Mouse (Mus musculus) embryonic facial prominence, embryonic 13.5 days (tissue): ENCODE measurements around the gene Fam186b. TPM values are rescaled to one million over a fixed set of nuclear protein-coding genes. Genes with fewer than 3 reads are reported as not detected.

Experiments used
- ATAC-seq: fragments of 200-750 bp; cut with Nextera tagmentation; 2 replicates; pipeline ENCODE4 v1.8.0; 2017; ENCODE audit warnings: low read depth; ENCODE audit not compliant: insufficient number of reproducible peaks, insufficient read depth, low FRiP score, low TSS enrichment
- H3K27ac ChIP-seq: fragments of 300-500 bp; sonication (generic); 2 replicates; pipeline ENCODE4 v1.5.1; 2015; ENCODE audit warnings: moderate library complexity, mild to moderate bottlenecking, inconsistent platforms
- H3K27me3 ChIP-seq: fragments of 300-500 bp; sonication (generic); 2 replicates; pipeline ENCODE4 v1.6.1; 2015; ENCODE audit warnings: mild to moderate bottlenecking, inconsistent platforms
- H3K36me3 ChIP-seq: fragments of 300-500 bp; sonication (generic); 2 replicates; pipeline ENCODE4 v1.6.1; 2015; ENCODE audit warnings: mild to moderate bottlenecking, inconsistent platforms
- H3K4me1 ChIP-seq: fragments of 300-500 bp; sonication (generic); 2 replicates; pipeline ENCODE4 v1.6.1; 2015; ENCODE audit warnings: inconsistent platforms
- H3K4me2 ChIP-seq: fragments of 300-500 bp; sonication (generic); 2 replicates; pipeline ENCODE4 v1.6.1; 2015; ENCODE audit warnings: moderate library complexity, mild to moderate bottlenecking, inconsistent platforms
- H3K4me3 ChIP-seq: fragments of 300-500 bp; sonication (generic); 2 replicates; pipeline ENCODE4 v1.5.1; 2015; ENCODE audit warnings: mild to moderate bottlenecking, inconsistent platforms
- H3K9ac ChIP-seq: fragments of 300-500 bp; sonication (generic); 2 replicates; pipeline ENCODE4 v1.6.1; 2015; ENCODE audit warnings: mild to moderate bottlenecking, inconsistent platforms
- H3K9me3 ChIP-seq: fragments of 300-500 bp; sonication (generic); 2 replicates; pipeline ENCODE4 v1.6.1; 2016; ENCODE audit warnings: inconsistent platforms
- WGBS: fragments of 180-500 bp; shearing (Covaris S2); methylation state at CpG from one replicate; pipeline ENCODE4 v1.1.7; 2015; ENCODE audit warnings: mixed read lengths; 5-methylcytosine and 5-hydroxymethylcytosine counted together
- polyA plus RNA-seq: library from polyadenylated mRNA; unstranded; fragments of >200 nt; fragmentation: Nextera tagmentation; extraction: Ambion mirVana; gene quantifications from 2 replicates; pipeline ENCODE4 v1.2.1, GENCODE M21; 2015

The Fam186b gene
- polyA plus RNA-seq, 1 experiment from 2014 or later, result 0.42 TPM

DNA sequence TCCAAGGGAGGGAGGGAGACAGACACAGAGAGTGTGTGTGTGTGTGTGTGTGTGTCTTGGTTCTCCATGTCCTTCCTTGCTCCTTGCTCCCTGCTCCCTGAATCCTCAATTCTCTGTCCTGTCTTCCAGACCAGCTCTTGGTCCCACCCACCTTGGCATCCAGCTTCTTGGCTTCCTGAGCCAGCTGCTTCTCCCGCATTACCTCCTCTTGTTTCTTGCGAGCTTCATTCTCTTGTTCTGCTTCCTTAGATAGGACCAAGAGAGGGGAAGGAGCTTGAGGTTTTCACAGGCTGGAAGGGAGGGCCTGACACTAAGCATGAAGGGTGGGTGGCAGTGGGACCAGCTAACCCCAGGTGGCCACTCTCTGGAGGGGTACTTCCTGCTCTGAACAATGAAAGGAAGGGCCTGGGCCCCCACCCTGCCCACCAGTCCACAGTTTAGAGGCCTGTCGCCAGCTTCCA, 23.8 kb upstream of the Fam186b start:
- no peak overlapping the region for H3K4me2 ChIP-seq
- H3K27ac ChIP-seq, result peak overlapping the region; percentile 18
- no peak for ATAC-seq
- no peak overlapping the region for H3K9ac ChIP-seq
- WGBS, result 75% methylated on average over 3 of the region's 3 CpGs
- H3K36me3 ChIP-seq, result peaks cover 98% of the 10 kb centered on the region
- H3K4me3 ChIP-seq, result no peak overlapping the region
- no peaks in the 10 kb centered on the region for H3K9me3 ChIP-seq
- no peaks in the 10 kb centered on the region for H3K27me3 ChIP-seq
- peaks cover 3% of the 10 kb centered on the region; the same call in 1 of the 2 replicates for H3K4me1 ChIP-seq

DNA sequence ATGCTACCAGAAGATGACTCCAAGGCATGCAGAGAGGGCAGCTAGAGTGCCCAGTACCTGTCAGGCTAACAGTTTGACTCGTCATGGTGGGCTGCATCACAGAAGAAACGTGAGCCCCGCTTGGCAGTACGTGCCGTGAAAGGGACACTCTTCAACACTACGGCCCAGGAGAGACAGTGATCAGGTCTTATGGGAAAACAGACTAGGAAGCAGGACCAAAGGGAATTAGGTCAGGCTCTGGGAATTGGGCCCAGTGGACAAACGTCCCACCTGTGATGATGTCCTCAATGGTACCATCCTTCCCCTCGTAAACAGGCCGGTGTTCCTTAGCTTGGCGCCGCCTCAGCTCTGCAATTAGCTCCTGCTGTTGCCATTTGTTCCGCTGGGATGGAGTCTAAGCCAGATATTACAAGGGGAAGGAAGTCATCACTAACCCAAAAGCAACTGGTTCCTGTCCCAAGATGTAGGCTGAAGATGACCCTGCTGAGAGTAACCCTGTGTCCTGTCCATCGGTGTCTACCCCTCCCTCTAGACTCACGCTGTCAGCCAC, 23.2 kb upstream of the Fam186b start:
- no peak for ATAC-seq

DNA sequence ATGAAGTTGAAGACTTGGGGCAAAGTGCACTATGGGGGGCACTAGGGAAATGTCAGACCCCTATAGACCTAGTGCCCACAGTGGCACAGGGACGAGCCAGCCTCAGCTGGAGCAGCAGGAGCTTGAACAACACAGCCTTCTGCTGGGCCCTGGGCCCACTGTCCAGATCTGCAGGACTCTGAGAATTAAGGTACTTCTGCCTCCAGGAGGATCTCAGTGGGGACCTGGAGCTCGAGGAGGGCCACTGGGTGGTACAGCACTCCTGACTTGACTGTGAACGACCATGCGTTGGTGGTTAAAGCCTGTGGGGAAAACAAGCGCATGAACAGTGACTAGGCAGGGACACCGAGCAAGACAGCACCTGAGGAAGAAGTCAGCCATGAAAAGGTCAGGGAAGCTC, 22.4 kb upstream of the Fam186b start:
- Histone ChIP-seq H3K9me3 (no peaks in the 10 kb centered on the region), H3K27ac (peak overlapping the region; percentile 84; the same call in 1 of the 2 replicates), H3K4me3 (no peak overlapping the region), H3K27me3 (no peaks in the 10 kb centered on the region), H3K4me2 (no peak overlapping the region), H3K4me1 (peaks cover 3% of the 10 kb centered on the region; the same call in 1 of the 2 replicates), H3K9ac (no peak overlapping the region), H3K36me3 (peaks cover 96% of the 10 kb centered on the region)
- no peak for ATAC-seq
- WGBS, result 88% methylated on average over 6 of the region's 6 CpGs

More for the DNA sequence above, 23.2 kb upstream of the Fam186b start:
- no peaks in the 10 kb centered on the region for H3K9me3 ChIP-seq
- H3K4me3 ChIP-seq, result no peak overlapping the region
- H3K4me2 ChIP-seq, result no peak overlapping the region
- H3K4me1 ChIP-seq, result peaks cover 3% of the 10 kb centered on the region; the same call in 1 of the 2 replicates
- 81% methylated on average over 14 of the region's 14 CpGs for WGBS
- peak overlapping the region; percentile 18 for H3K27ac ChIP-seq
- peaks cover 98% of the 10 kb centered on the region for H3K36me3 ChIP-seq
- no peak overlapping the region for H3K9ac ChIP-seq
- no peaks in the 10 kb centered on the region for H3K27me3 ChIP-seq

DNA sequence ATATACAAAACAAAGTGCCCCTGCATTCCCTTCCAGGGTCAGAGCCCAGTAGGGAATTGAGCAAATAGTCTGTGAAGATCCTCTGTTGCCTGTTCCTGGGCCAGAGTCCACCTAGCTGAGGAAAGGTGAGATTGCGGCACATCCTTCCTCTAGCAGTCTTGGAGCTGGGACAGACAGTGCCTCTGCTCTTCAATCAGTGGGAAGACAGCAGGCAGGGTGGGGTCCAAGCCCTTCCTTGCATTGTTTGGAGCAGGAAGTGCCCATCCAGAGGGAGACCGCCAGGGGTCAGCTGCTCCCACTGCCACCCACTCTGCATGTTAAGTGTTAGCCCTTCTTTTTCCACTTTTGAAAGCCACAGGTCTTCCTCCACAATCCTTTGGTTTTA, 21.6 kb upstream of the Fam186b start:
- 75% methylated on average over 2 of the region's 2 CpGs for WGBS
- H3K27ac ChIP-seq, result peak overlapping the region; percentile 84
- no peak overlapping the region for H3K4me2 ChIP-seq
- no peak overlapping the region for H3K4me3 ChIP-seq
- H3K4me1 ChIP-seq, result peaks cover 3% of the 10 kb centered on the region; the same call in 1 of the 2 replicates
- H3K9me3 ChIP-seq, result no peaks in the 10 kb centered on the region
- ATAC-seq, result no peak
- H3K27me3 ChIP-seq, result no peaks in the 10 kb centered on the region
- no peak overlapping the region for H3K9ac ChIP-seq
- peaks cover 96% of the 10 kb centered on the region for H3K36me3 ChIP-seq

DNA sequence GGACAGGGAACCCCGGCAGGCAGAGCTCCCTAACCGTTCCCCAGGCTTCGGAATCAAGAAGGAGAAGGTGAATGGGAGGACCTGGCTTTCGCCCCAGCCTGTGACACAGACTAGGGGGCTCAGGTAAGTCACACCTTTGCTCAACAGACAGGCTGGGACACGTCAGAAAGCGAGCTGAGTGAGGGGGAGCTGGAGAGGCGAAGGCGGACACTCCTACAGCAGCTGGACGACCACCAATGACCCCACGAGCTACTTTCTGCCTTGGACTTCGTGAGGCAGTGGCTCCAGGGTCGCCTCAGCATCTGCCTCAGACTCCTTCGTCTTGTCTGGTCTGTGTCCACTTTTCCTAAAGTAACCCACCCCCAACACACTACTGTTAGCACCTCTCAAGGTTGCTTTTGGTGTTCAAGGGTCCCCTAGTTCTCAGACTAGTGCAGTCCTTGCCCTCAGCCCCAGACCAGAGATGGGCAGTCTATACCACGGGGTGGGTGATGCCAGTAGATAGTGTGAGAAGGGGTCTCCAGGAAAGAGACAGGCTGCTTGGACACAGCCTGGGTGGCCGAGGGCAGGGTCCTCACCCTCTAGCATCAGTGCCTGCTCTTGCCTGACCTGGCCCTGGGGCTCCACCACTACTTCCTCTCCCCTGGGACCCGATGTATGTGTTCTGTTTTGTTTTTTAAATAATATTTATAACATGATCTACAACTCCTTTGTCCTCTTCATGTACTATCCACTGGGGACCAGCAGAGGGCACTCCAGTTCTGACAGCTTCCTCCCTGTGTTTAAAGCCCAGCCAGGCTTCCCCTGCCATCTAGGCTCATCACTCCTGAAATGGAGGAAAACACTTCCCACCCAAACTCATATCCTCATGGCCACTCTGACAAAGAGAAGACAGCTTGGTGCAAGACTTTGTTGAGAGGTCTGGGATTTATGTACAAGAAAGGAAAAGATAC, 20.9 kb upstream of the Fam186b start:
- no peak overlapping the region for H3K4me2 ChIP-seq
- H3K9ac ChIP-seq, result peak overlapping the region; percentile 60
- no peak overlapping the region for H3K4me3 ChIP-seq
- 72% methylated on average over 16 of the region's 16 CpGs for WGBS
- H3K27me3 ChIP-seq, result no peaks in the 10 kb centered on the region
- ATAC-seq, result no peak
- peaks cover 96% of the 10 kb centered on the region for H3K36me3 ChIP-seq
- H3K27ac ChIP-seq, result peak overlapping the region; percentile 84
- no peaks in the 10 kb centered on the region for H3K9me3 ChIP-seq
- H3K4me1 ChIP-seq, result peaks cover 3% of the 10 kb centered on the region; the same call in 1 of the 2 replicates

DNA sequence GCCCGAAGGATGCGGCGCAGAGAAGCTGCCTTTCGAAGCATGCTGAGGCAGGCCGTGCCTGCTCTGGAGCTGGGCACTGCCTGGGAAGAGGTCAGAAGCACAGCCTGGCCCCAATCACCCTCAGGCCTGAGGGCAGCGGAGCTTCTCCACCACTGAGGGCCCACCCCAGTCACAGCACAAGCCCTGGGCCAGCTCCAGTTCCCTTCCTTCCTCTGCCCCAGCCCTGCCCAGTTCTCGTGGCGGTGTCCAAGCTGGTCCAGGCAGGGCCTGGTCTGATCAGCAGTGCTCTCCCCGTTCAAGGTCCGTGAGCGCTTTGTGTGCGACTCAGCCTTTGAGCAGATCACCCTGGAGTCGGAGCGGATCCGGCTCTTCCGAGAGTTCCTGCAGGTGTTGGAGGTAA, 19.2 kb upstream of the Fam186b start:
- WGBS, result 85% methylated on average over 16 of the region's 16 CpGs
- ATAC-seq, result 0 out of 2 replicates have a peak, but pooled peaks have one; percentile 15
- no peak overlapping the region; the same call in 1 of the 2 replicates for H3K27ac ChIP-seq
- H3K27me3 ChIP-seq, result no peaks in the 10 kb centered on the region
- peaks cover 94% of the 10 kb centered on the region for H3K36me3 ChIP-seq
- H3K9ac ChIP-seq, result no peak overlapping the region
- no peak overlapping the region for H3K4me3 ChIP-seq
- no peaks in the 10 kb centered on the region for H3K4me1 ChIP-seq
- no peak overlapping the region for H3K4me2 ChIP-seq
- no peaks in the 10 kb centered on the region for H3K9me3 ChIP-seq

DNA sequence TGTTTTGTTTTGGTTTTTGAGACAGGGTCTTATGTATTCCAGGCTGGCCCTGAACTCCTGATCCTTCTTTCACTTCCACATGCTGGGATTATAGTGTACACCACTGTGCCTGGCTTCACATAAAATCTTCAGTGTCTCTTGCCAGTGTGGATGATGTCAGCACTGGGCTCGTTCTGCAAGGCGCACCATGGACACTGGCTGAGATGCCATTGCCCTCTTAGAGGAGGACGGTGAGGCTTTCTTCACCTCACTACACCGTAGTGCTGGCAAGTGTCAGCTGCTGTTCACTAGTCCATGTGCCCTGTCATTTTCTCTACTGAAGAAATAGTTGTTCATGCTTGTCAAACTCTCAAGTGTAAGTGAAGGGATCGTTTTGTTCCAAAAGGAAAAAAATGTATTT, 14.9 kb upstream of the Fam186b start:
- Histone ChIP-seq H3K9me3 (no peaks in the 10 kb centered on the region), H3K4me3 (no peak overlapping the region), H3K27me3 (no peaks in the 10 kb centered on the region), H3K9ac (no peak overlapping the region), H3K36me3 (peaks cover 97% of the 10 kb centered on the region), H3K4me2 (no peak overlapping the region), H3K4me1 (no peaks in the 10 kb centered on the region), H3K27ac (no peak overlapping the region)
- ATAC-seq, result no peak
- WGBS, result 94% methylated on average over 5 of the region's 5 CpGs

DNA sequence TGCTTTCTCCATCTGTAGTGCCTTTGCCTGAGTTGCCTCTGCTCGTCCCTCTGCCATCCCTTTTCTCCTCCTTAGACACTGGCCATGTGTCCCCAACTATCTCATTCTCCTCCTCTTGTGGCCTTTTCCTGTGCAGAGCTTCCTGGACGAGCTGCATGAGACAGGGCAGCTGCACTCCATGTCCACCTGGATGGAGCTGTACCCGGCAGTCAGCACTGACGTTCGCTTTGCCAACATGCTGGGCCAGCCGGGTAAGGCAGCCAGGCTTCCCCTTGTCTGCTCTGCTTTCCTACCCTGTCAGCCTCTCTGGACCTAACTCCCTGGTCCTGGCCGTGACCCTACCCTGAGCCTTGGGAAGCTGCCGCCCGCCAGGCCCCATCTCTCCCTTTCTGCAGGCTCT, 13.9 kb upstream of the Fam186b start:
- Histone ChIP-seq H3K27me3 (no peaks in the 10 kb centered on the region), H3K36me3 (peaks cover 97% of the 10 kb centered on the region), H3K27ac (no peak overlapping the region; the same call in 1 of the 2 replicates), H3K4me3 (no peak overlapping the region), H3K4me2 (no peak overlapping the region), H3K9ac (no peak overlapping the region), H3K9me3 (no peaks in the 10 kb centered on the region), H3K4me1 (no peaks in the 10 kb centered on the region)
- 90% methylated on average over 9 of the region's 9 CpGs for WGBS
- no peak for ATAC-seq

DNA sequence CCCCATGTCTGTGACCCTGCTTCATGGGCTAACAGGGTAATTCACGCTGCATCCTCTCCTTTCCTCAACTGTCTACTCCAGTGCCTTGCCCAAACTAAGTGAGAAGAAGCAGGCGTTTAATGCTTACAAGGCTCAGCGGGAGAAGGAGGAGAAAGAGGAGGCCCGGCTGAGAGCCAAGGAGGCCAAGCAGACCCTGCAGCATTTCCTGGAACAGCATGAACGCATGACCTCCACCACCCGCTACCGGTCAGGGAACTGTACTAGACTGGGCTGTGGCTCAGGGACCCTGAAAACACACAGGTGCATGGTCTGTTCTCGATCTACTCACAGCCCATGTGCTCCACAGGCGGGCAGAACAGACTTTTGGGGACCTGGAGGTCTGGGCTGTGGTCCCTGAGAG, 11.8 kb upstream of the Fam186b start:
- Histone ChIP-seq H3K27me3 (no peaks in the 10 kb centered on the region), H3K9me3 (no peaks in the 10 kb centered on the region), H3K4me3 (no peak overlapping the region), H3K4me1 (no peaks in the 10 kb centered on the region), H3K27ac (no peak overlapping the region), H3K4me2 (no peak overlapping the region), H3K36me3 (peaks cover 89% of the 10 kb centered on the region), H3K9ac (no peak overlapping the region)
- 81% methylated on average over 9 of the region's 9 CpGs for WGBS
- no peak for ATAC-seq

DNA sequence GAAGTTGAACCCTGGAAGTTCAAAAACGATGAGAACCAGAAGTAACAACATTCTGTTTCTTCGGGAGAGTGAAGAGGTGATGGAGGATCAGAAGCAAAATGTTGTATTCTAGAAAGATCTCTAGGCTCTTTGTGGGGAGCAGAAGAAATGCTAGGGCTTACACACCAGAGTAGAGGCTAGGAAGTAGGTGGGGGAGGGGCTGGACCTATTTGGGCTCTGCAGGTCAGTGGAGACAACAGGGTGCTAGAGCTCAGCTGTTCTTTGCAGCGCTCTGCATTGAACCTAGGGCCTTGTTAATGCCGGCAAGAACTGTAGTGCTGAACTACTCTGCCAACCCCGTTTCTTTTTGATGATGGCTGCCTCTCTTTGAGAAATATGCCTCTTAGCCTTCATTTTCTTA, 525 bp upstream of the Fam186b start:
- peak overlapping the region; percentile 85 for H3K27ac ChIP-seq

DNA sequence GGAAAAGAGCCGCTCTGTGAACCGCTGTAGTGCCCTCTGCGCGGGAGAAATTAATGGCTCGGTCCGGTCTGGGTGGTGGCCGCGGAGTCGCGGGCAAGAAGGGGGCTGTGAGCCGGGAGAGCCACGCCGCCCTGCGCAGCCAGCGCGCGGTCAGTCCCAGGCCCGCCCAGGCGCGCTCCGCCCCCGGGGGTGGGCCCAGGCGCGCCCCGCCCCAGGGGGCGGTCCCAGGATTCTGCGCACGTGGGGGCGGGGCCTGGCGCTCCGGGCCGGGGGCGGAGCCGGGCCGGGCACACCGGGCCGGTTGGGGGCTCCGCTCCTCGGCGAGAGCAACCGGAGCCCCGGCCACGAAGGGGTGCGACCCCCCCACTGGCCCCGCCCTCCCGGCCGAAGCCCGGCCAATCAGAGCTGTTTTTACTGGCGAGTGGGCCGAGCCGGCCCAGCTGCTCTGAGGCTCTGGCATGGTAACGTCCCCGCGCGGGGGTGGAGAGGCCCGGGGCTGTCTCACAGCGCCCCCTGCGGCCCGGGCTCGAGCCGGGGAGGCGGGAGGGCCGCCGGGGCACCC, 794 bp downstream of the Fam186b start, which contains the start of gene Prpf40b:
Gene Prpf40b (plus strand): TSS at position 275 of the 562 bp plus-strand sequence.
- Histone ChIP-seq H3K9me3 (no peaks in the 10 kb centered on the region), H3K4me2 (peak within 1 kb of the TSS; percentile 76), H3K27ac (peak within 1 kb of the TSS; percentile 85), H3K4me1 (peaks cover 20% of the 10 kb centered on the region), H3K36me3 (peaks cover 3% of the 10 kb centered on the region; the same call in 1 of the 2 replicates), H3K4me3 (peak within 1 kb of the TSS; percentile 67), H3K9ac (peak within 1 kb of the TSS; percentile 79), H3K27me3 (no peaks in the 10 kb centered on the region)
- ATAC-seq, result peak; percentile 92
- 0% methylated on average over 45 of the region's 64 CpGs for WGBS

More for the DNA sequence above, 525 bp upstream of the Fam186b start:
- Histone ChIP-seq H3K27me3 (no peaks in the 10 kb centered on the region), H3K4me2 (peak overlapping the region; percentile 76), H3K4me1 (peaks cover 20% of the 10 kb centered on the region), H3K9me3 (no peaks in the 10 kb centered on the region), H3K4me3 (peak overlapping the region; percentile 67), H3K36me3 (peaks cover 8% of the 10 kb centered on the region; the same call in 1 of the 2 replicates), H3K9ac (peak overlapping the region; percentile 79; the same call in 1 of the 2 replicates)
- WGBS, result 37% methylated on average over 5 of the region's 5 CpGs
- ATAC-seq, result no peak
